Mouse (Mus musculus): ENCODE measurements around the gene Dll4. TPM values are rescaled to one million over a fixed set of nuclear protein-coding genes. Genes with fewer than 3 reads are reported as not detected.

Dll4 gene
- total RNA-seq, 1 experiment from 2014 or later: 14.4 TPM

Other genes with a start within 250 kb of the Dll4 start
- 7.8 and 8.7 TPM in 2 replicates for gene Rad51, start 213.0 kb upstream of the Dll4 start, total RNA-seq (2021)
- 71.5 and 85.1 TPM in 2 replicates for gene Rmdn3, start 168.8 kb upstream of the Dll4 start, total RNA-seq (2021)
- 6.7 and 35.4 TPM in 2 replicates for gene Gchfr, start 158.0 kb upstream of the Dll4 start, total RNA-seq (2021)
- 0.23 and 0.26 TPM in 2 replicates for gene Gm14137, start 151.3 kb upstream of the Dll4 start, total RNA-seq (2021)
- gene Zfyve19, start 117.2 kb upstream of the Dll4 start, total RNA-seq (2021): 24.9 and 33.6 TPM in 2 replicates
- gene Dnajc17, start 117.0 kb upstream of the Dll4 start, total RNA-seq (2021): 12.7 and 17.9 TPM in 2 replicates
- gene Ppp1r14d, start 95.9 kb upstream of the Dll4 start, total RNA-seq (2021): not detected in 2 replicates
- 4.7 and 4.8 TPM in 2 replicates for gene Spint1, start 88.4 kb upstream of the Dll4 start, total RNA-seq (2021)
- gene Rhov, start 54.5 kb upstream of the Dll4 start, total RNA-seq (2021): 0.41 TPM in 1 of 2 replicates, not detected in the other
- 18.1 and 18.6 TPM in 2 replicates for gene Vps18, start 37.0 kb upstream of the Dll4 start, total RNA-seq (2021)
- 3.7 and 6.2 TPM in 2 replicates for gene Chac1, start 25.4 kb downstream of the Dll4 start, total RNA-seq (2021)
- 18.6 and 18.9 TPM in 2 replicates for gene Ino80, start 151.9 kb downstream of the Dll4 start, total RNA-seq (2021)
- gene Exd1, start 221.8 kb downstream of the Dll4 start, total RNA-seq (2021): 0.98 and 1.4 TPM in 2 replicates
- gene Chp1, start 221.9 kb downstream of the Dll4 start, total RNA-seq (2021): 237 and 265 TPM in 2 replicates